Mouse (Mus musculus): ENCODE data around the gene Lrch1.

GRCm38 (mm10) chr14:74983079-74983478 lies 35.4 kb upstream of the Lrch1 start:
- no peak for TF ChIP-seq CTCF (conservative IDR thresholded peaks at IDR 0.05; ENCODE audit: low read length)
- no peak for TF ChIP-seq POU5F1 (IDR thresholded peaks at IDR 0.05; ENCODE audit: borderline replicate concordance, low read length)

Data from E14TG2a.4 (cell line).